Mouse (Mus musculus): ENCODE results near the gene Tagap1.
"Not testable (repeated sequence)": the region's sequence is repeated elsewhere in the genome, so short reads cannot be mapped to it uniquely, and the experiment has no call there.

Tagap1 gene

GRCm38 (mm10) chr17:6960776-6961175 lies at the start of gene Tagap1:
Gene Tagap1, minus strand, starts transcription at chr17:6961156.
- not testable (repeated sequence) for DNase-seq (ENCODE audit: low read depth)

GRCm38 (mm10) chr17:7009901-7010300 lies 48.9 kb upstream of the Tagap1 start:
- not testable (repeated sequence) for DNase-seq (ENCODE audit: low read depth)

- not testable (repeated sequence) for DNase-seq (ENCODE audit: low read depth)
These were observed 48.5 kb upstream of the Tagap1 start for GRCm38 (mm10) chr17:7009440-7009839.

- not testable (repeated sequence) for DNase-seq (ENCODE audit: low read depth)
These were observed 47.9 kb upstream of the Tagap1 start for GRCm38 (mm10) chr17:7008885-7009284.

GRCm38 (mm10) chr17:7005646-7006045 lies 44.7 kb upstream of the Tagap1 start:
- DNase-seq (ENCODE audit: low read depth), result not testable (repeated sequence)

GRCm38 (mm10) chr17:7003392-7003791 lies 42.4 kb upstream of the Tagap1 start:
- not testable (repeated sequence) for DNase-seq (ENCODE audit: low read depth)

GRCm38 (mm10) chr17:7001790-7002585 lies 41.0 kb upstream of the Tagap1 start:
- not testable (repeated sequence) for DNase-seq (ENCODE audit: low read depth)

- not testable (repeated sequence) for DNase-seq (ENCODE audit: low read depth)
These were observed 37.0 kb upstream of the Tagap1 start for GRCm38 (mm10) chr17:6997778-6998490.

- not testable (repeated sequence) for DNase-seq (ENCODE audit: low read depth)
These were observed 35.9 kb upstream of the Tagap1 start for GRCm38 (mm10) chr17:6996826-6997225.

GRCm38 (mm10) chr17:6995504-6995903 lies 34.5 kb upstream of the Tagap1 start:
- not testable (repeated sequence) for DNase-seq (ENCODE audit: low read depth)

GRCm38 (mm10) chr17:6986118-6986517 lies 25.2 kb upstream of the Tagap1 start:
- DNase-seq (ENCODE audit: low read depth), result not testable (repeated sequence)

- not testable (repeated sequence) for DNase-seq (ENCODE audit: low read depth)
These were observed 19.2 kb upstream of the Tagap1 start for GRCm38 (mm10) chr17:6980144-6980543.

- DNase-seq (ENCODE audit: low read depth), result not testable (repeated sequence)
These were observed 18.4 kb upstream of the Tagap1 start for GRCm38 (mm10) chr17:6979380-6979779.

GRCm38 (mm10) chr17:6978287-6979248 lies 17.6 kb upstream of the Tagap1 start, which contains the start of gene Gm49721:
Gene Gm49721, plus strand, starts transcription at chr17:6978904.
- DNase-seq (ENCODE audit: low read depth), result not testable (repeated sequence)

GRCm38 (mm10) chr17:6974985-6975384 lies 14.0 kb upstream of the Tagap1 start:
- not testable (repeated sequence) for DNase-seq (ENCODE audit: low read depth)

- not testable (repeated sequence) for DNase-seq (ENCODE audit: low read depth)
These were observed 12.0 kb upstream of the Tagap1 start for GRCm38 (mm10) chr17:6972836-6973396.

- DNase-seq (ENCODE audit: low read depth), result not testable (repeated sequence)
These were observed 10.3 kb upstream of the Tagap1 start for GRCm38 (mm10) chr17:6971238-6971637.

GRCm38 (mm10) chr17:6970334-6970733 lies 9.4 kb upstream of the Tagap1 start, which contains the start of gene Rnaset2b:
Gene Rnaset2b, plus strand, starts transcription at chr17:6970634.
- not testable (repeated sequence) for DNase-seq (ENCODE audit: low read depth)

GRCm38 (mm10) chr17:6967673-6968072 lies 6.7 kb upstream of the Tagap1 start:
- DNase-seq (ENCODE audit: low read depth), result not testable (repeated sequence)

GRCm38 (mm10) chr17:6965364-6965763 lies 4.4 kb upstream of the Tagap1 start:
- DNase-seq (ENCODE audit: low read depth), result not testable (repeated sequence)

- not testable (repeated sequence) for DNase-seq (ENCODE audit: low read depth)
These were observed 2.0 kb upstream of the Tagap1 start for GRCm38 (mm10) chr17:6962936-6963335.

All from c-Kit-positive CD71-negative TER-119-negative erythroid progenitor cells, embryonic 14.5 days (primary cell).